Mouse (Mus musculus): Measurements from ENCODE around the gene Olfr172. TPM values are rescaled to one million over a fixed set of nuclear protein-coding genes. Genes with fewer than 3 reads are reported as not detected.

Olfr172 gene
- polyA plus RNA-seq (2015; fragmentation: Nextera tagmentation; extraction: Ambion mirVana) = not detected in 2 replicates

DNA sequence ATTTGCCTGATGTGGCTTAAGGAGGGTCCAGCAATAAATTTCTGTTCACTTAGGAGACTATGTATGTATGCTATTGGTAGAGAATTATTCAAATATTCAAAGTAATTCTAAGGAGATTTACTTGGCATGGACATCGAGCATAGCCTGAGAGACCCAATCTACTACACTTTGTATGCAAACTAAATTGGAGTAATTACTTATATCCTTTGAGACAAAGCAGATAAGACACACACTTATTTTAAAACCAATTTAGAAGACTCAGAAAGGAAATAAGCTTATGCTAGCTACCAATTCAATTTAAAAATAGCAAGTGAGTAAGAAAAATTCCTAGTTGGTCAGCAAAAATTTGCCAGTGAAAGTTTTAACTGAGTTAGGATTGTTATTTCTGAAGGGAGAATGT is at the start of gene Olfr172:
TSS of gene Olfr172 (minus strand) at position 101 of the 400 bp plus-strand sequence.
- Histone ChIP-seq H3K36me3 (no peaks in the 10 kb centered on the region), H3K9ac (no peak within 1 kb of the TSS), H3K27ac (no peak within 1 kb of the TSS), H3K4me3 (replicated peaks) (no peak within 1 kb of the TSS), H3K4me2 (no peak within 1 kb of the TSS), H3K27me3 (replicated peaks) (no peaks in the 10 kb centered on the region), H3K9me3 (no peaks in the 10 kb centered on the region), H3K4me1 (no peaks in the 10 kb centered on the region)
- 71% methylated on average over 1 of the region's 1 CpGs for WGBS
- no peak for ATAC-seq (ENCODE audit: insufficient read depth, low FRiP score, low read depth)

DNA sequence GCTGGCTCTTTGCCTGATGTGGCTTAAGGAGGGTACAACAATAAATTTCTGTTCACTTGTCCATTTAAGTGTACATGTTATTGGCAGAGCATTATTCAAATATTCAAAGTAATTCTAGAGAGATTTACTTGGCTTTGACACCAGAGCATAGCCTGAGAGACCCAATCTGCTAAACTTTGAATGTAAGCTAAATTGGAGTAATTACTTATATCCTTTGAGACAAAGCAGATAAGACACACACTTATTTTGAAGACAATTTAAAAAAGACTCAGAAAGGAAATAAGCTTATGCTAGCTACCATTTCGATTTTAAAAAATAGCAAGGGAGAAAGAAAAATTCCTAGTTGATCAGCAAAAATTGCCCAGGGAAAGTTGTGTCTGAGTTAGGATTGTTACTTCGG is 37.2 kb upstream of the Olfr172 start, which contains the start of gene Olfr173:
TSS of gene Olfr173 (minus strand) at position 101 of the 400 bp plus-strand sequence.
- Histone ChIP-seq H3K27ac (no peak within 1 kb of the TSS), H3K4me1 (no peaks in the 10 kb centered on the region), H3K36me3 (no peaks in the 10 kb centered on the region), H3K27me3 (replicated peaks) (no peaks in the 10 kb centered on the region), H3K9ac (no peak within 1 kb of the TSS), H3K9me3 (no peaks in the 10 kb centered on the region), H3K4me2 (no peak within 1 kb of the TSS), H3K4me3 (replicated peaks) (no peak within 1 kb of the TSS)
- no peak for ATAC-seq (ENCODE audit: insufficient read depth, low FRiP score, low read depth)
- WGBS = 66% methylated on average over 2 of the region's 2 CpGs

GRCm38 (mm10) chr16:58756191-58756590 is 6.8 kb downstream of the Olfr172 start:
- no peak overlapping the region for H3K9ac ChIP-seq
- H3K36me3 ChIP-seq = no peaks in the 10 kb centered on the region
- H3K4me3 ChIP-seq (replicated peaks) = no peak overlapping the region
- H3K4me1 ChIP-seq = no peaks in the 10 kb centered on the region
- no peaks in the 10 kb centered on the region for H3K27me3 ChIP-seq (replicated peaks)
- H3K27ac ChIP-seq = no peak overlapping the region
- no peaks in the 10 kb centered on the region for H3K9me3 ChIP-seq
- H3K4me2 ChIP-seq = no peak overlapping the region
- ATAC-seq (ENCODE audit: insufficient read depth, low FRiP score, low read depth) = no peak

DNA sequence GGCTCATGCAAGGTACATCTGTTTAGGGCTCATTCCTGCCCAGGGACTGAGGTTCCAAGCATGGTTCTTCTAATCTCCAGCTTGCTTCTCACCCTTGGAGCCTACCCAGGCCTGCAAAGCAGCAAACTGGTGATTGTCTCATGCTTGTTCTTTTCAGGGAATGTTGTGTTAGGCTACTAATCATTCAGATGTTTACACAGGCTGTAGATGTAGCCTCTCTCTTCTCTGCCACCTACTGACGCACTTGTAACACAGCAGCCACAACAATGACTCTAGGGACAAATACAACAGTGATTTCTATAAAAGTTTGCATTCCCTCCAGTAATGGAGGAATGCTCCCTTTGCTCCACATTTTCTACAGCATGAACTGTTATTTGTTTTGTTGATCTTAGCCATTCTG is 11.7 kb downstream of the Olfr172 start:
- no peak overlapping the region for H3K4me2 ChIP-seq
- H3K9ac ChIP-seq = no peak overlapping the region
- no peaks in the 10 kb centered on the region for H3K9me3 ChIP-seq
- no peak overlapping the region for H3K4me3 ChIP-seq (replicated peaks)
- H3K27ac ChIP-seq = no peak overlapping the region
- no peaks in the 10 kb centered on the region for H3K4me1 ChIP-seq
- WGBS = 38% methylated on average over 1 of the region's 1 CpGs
- H3K27me3 ChIP-seq (replicated peaks) = no peaks in the 10 kb centered on the region
- no peaks in the 10 kb centered on the region for H3K36me3 ChIP-seq
- no peak for ATAC-seq (ENCODE audit: insufficient read depth, low FRiP score, low read depth)

- no peak overlapping the region for H3K9ac ChIP-seq
- H3K4me1 ChIP-seq = no peaks in the 10 kb centered on the region
- no peaks in the 10 kb centered on the region for H3K9me3 ChIP-seq
- H3K36me3 ChIP-seq = no peaks in the 10 kb centered on the region
- no peak overlapping the region for H3K27ac ChIP-seq
- ATAC-seq (ENCODE audit: insufficient read depth, low FRiP score, low read depth) = no peak
- H3K4me2 ChIP-seq = no peak overlapping the region
- no peaks in the 10 kb centered on the region for H3K27me3 ChIP-seq (replicated peaks)
- 67% methylated on average over 4 of the region's 4 CpGs for WGBS
- H3K4me3 ChIP-seq (replicated peaks) = no peak overlapping the region
Observed at GRCm38 (mm10) chr16:58746715-58747114, 16.3 kb downstream of the Olfr172 start.

DNA sequence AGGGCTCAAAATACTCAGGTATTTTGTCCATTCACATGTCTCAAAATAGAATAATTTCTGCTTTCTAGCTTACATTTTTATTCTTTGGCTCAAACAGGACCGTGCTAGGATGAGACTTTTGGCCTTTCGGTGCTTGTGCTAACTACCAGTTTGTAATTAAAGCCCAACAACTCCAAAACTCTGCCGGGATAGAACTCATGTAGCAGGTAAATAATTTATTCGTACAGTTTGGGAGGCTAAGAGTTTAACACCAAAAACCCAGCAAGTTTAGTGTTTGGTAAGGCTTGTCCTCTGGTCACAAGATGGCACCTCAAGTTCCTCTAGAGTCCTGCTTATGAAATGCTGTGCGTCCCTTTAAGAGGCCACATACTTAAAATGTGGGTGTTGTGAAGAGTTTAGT is 22.2 kb downstream of the Olfr172 start:
- H3K9ac ChIP-seq = no peak overlapping the region
- no peak for ATAC-seq (ENCODE audit: insufficient read depth, low FRiP score, low read depth)
- no peak overlapping the region for H3K4me2 ChIP-seq
- 90% methylated on average over 5 of the region's 5 CpGs for WGBS
- H3K27me3 ChIP-seq (replicated peaks) = no peaks in the 10 kb centered on the region
- H3K4me1 ChIP-seq = no peaks in the 10 kb centered on the region
- H3K27ac ChIP-seq = no peak overlapping the region
- H3K36me3 ChIP-seq = no peaks in the 10 kb centered on the region
- H3K4me3 ChIP-seq (replicated peaks) = no peak overlapping the region
- H3K9me3 ChIP-seq = no peaks in the 10 kb centered on the region

DNA sequence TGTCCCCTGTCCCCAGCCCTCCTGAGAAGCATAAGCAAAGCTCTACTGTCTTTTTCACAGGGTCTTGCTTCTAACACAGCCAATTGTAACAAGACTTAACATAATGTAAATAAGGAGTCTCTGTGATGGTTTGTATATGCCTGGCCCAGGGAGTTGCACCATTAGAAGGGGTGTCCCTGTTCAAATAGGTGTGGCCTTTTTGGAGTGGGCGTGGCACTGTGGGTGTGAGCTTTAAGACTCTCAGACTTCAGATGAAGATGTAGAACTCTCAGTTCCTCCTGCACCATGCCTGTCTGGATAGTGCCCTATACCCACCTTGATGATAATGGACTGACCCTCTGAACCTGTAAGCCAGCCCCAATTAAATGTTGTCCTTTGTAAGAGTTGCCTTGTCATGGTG is 24.2 kb downstream of the Olfr172 start:
- Histone ChIP-seq H3K36me3 (peaks cover 4% of the 10 kb centered on the region), H3K27me3 (replicated peaks) (no peaks in the 10 kb centered on the region), H3K9me3 (no peaks in the 10 kb centered on the region), H3K4me3 (replicated peaks) (no peak overlapping the region), H3K27ac (no peak overlapping the region), H3K4me2 (no peak overlapping the region), H3K4me1 (no peaks in the 10 kb centered on the region), H3K9ac (no peak overlapping the region)
- WGBS = 72% methylated on average over 1 of the region's 1 CpGs
- no peak for ATAC-seq (ENCODE audit: insufficient read depth, low FRiP score, low read depth)

DNA sequence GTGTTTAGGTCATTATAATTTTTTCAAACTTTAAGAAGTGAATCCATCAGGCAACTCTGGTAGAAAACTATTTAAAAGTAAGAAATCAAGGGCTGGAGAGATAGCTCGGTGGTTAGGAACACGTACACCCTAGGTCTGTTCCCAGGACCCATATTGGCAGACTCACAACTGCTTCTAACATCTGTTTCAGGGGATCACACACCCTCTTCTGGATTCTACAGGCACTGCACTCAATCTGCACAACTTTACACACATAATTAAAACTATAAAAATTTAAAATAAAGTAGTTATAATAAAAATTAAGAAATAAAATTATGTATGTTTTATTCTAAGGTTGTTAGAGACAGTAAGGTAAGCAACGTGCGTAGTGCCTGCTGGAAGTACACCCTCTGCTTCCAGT is 24.8 kb downstream of the Olfr172 start:
- 84% methylated on average over 4 of the region's 4 CpGs for WGBS
- Histone ChIP-seq H3K4me3 (replicated peaks) (no peak overlapping the region), H3K9ac (no peak overlapping the region), H3K36me3 (peaks cover 4% of the 10 kb centered on the region), H3K4me1 (no peaks in the 10 kb centered on the region), H3K9me3 (no peaks in the 10 kb centered on the region), H3K27me3 (replicated peaks) (no peaks in the 10 kb centered on the region), H3K4me2 (no peak overlapping the region), H3K27ac (no peak overlapping the region)
- no peak for ATAC-seq (ENCODE audit: insufficient read depth, low FRiP score, low read depth)

DNA sequence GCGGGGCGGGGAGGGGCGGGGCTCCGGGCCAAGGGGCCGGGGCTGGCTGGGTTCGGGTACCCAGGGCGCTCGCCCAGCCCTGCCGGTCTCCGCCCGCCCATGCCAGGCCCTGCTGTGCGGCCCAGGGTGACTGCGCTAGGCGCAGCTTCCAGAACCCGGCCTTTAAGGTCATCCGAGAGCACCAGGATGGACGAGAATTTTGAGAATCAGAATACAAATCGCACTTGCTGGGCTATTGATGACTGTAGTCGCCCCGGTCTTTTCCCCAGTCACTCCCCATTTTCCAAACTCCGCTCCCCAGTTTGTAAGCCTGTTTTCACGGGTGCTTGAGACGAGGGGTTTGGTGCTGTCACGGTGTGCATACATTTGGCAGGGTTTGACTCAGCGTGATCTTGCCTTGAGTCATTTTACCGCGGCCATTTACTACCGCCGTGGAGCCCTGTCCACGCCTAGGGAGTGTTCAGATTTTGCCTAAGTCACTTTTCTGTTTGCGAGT is 34.8 kb downstream of the Olfr172 start:
- peak overlapping the region; percentile 65 for H3K9ac ChIP-seq
- peak overlapping the region; percentile 64 for H3K4me2 ChIP-seq
- peaks cover 5% of the 10 kb centered on the region; the same call in 1 of the 2 replicates for H3K4me1 ChIP-seq
- H3K27me3 ChIP-seq (replicated peaks) = no peaks in the 10 kb centered on the region
- 1% methylated on average over 25 of the region's 31 CpGs for WGBS
- peak; percentile 88 for ATAC-seq (ENCODE audit: insufficient read depth, low FRiP score, low read depth)
- no peaks in the 10 kb centered on the region for H3K9me3 ChIP-seq
- peaks cover 26% of the 10 kb centered on the region for H3K36me3 ChIP-seq
- peak overlapping the region; percentile 88 for H3K27ac ChIP-seq
- peak overlapping the region; percentile 69 for H3K4me3 ChIP-seq (replicated peaks)

- Histone ChIP-seq H3K9ac (peak within 1 kb of the TSS; percentile 65), H3K9me3 (no peaks in the 10 kb centered on the region), H3K27me3 (replicated peaks) (no peaks in the 10 kb centered on the region), H3K4me3 (replicated peaks) (peak within 1 kb of the TSS; percentile 69), H3K36me3 (peaks cover 24% of the 10 kb centered on the region), H3K4me1 (peaks cover 5% of the 10 kb centered on the region; the same call in 1 of the 2 replicates), H3K27ac (peak within 1 kb of the TSS; percentile 88), H3K4me2 (peak within 1 kb of the TSS; percentile 64)
- 1% methylated on average over 33 of the region's 35 CpGs for WGBS
- peak; percentile 100 for ATAC-seq (ENCODE audit: insufficient read depth, low FRiP score, low read depth)
Observed at GRCm38 (mm10) chr16:58727477-58728131, 35.4 kb downstream of the Olfr172 start, which contains the start of gene Cldnd1. Cldnd1 (plus strand) TSS chr16:58727910.

- 76% methylated on average over 11 of the region's 11 CpGs for WGBS
- ATAC-seq (ENCODE audit: insufficient read depth, low FRiP score, low read depth) = no peak
Observed at GRCm38 (mm10) chr16:58726680-58727476, 36.1 kb downstream of the Olfr172 start.

GRCm38 (mm10) chr16:58722292-58722691 is 40.7 kb downstream of the Olfr172 start:
- H3K36me3 ChIP-seq = no peaks in the 10 kb centered on the region
- no peaks in the 10 kb centered on the region for H3K27me3 ChIP-seq (replicated peaks)
- H3K4me1 ChIP-seq = no peaks in the 10 kb centered on the region
- WGBS = 82% methylated on average over 2 of the region's 2 CpGs
- no peak overlapping the region for H3K9ac ChIP-seq
- no peaks in the 10 kb centered on the region for H3K9me3 ChIP-seq
- H3K27ac ChIP-seq = no peak overlapping the region
- no peak for ATAC-seq (ENCODE audit: insufficient read depth, low FRiP score, low read depth)
- H3K4me3 ChIP-seq (replicated peaks) = no peak overlapping the region
- H3K4me2 ChIP-seq = no peak overlapping the region

More at GRCm38 (mm10) chr16:58726680-58727476, 36.1 kb downstream of the Olfr172 start:
- no peak overlapping the region for H3K27ac ChIP-seq
- peaks cover 5% of the 10 kb centered on the region; the same call in 1 of the 2 replicates for H3K4me1 ChIP-seq
- H3K9me3 ChIP-seq = no peaks in the 10 kb centered on the region
- peak overlapping the region; percentile 64; the same call in 1 of the 2 replicates for H3K4me2 ChIP-seq
- no peak overlapping the region for H3K9ac ChIP-seq
- peak overlapping the region; percentile 69; the same call in 1 of the 2 replicates for H3K4me3 ChIP-seq (replicated peaks)
- H3K36me3 ChIP-seq = peaks cover 18% of the 10 kb centered on the region
- H3K27me3 ChIP-seq (replicated peaks) = no peaks in the 10 kb centered on the region
